Comparison of ENCODE assay signal across 9 mouse cellular contexts in genomic region chr16:11323324-11324051, GRCm38 (mm10). TPM values are rescaled to one million over a fixed set of nuclear protein-coding genes. Genes with fewer than 3 reads are reported as not detected.
A peak's percentile ranks its signal among the peaks of the same experiment; 100 is the strongest.
DNase-seq lines count a peak whose midpoint lies in the region; ATAC-seq and TF ChIP-seq lines count a peak whose summit lies in the region.
"Had no signal": no experiment of that assay in that cellular context is flagged by ENCODE, and none has a peak within 500 bp of the region (broad histone marks: within the 10 kb centered on the region; RNA-seq: fewer than 3 reads in every experiment).

No protein-coding gene starts in this region.

- DNase-seq in left cerebral cortex, adult 2 months (ENCODE audit: extremely low spot score in 1 of 2, low spot score in 2 of 2): peak in 1 of 2 experiments; percentile 17
- no peak for DNase-seq in left cerebral cortex, adult 9 months (ENCODE audit: low spot score in 2 of 2)
- DNase-seq in NIH3T3 (ENCODE audit: low read depth): peak; percentile 73
- no peak for DNase-seq in hindbrain, embryonic 10.5 days (ENCODE audit: low spot score)
- DNase-seq in left cerebral cortex, postnatal 25 days (ENCODE audit: low spot score in 2 of 2): peak; percentile 12 to 43
- DNase-seq in mesoderm, embryonic 11.5 days (ENCODE audit: low read depth, low spot score): peak; percentile 27
- DNase-seq in thymus, postnatal 14 days: peak; percentile 38

- H3K36me3 ChIP-seq in embryonic facial prominence, embryonic 13.5 days: no peaks in the 10 kb centered on the region
- no peaks in the 10 kb centered on the region for H3K36me3 ChIP-seq in hindbrain, embryonic 10.5 days

- H3K4me2 ChIP-seq in embryonic facial prominence, embryonic 13.5 days: peak overlapping the region; percentile 89

- intact Hi-C loops in left cerebral cortex, adult 2 months (cut with DNase I): loop anchor here (1.0 to 2.0 kb wide), 2 partner anchors 69 to 95 kb away; partner anchors contain the start of gene Gspt1
- intact Hi-C loops in left cerebral cortex, postnatal 25 days (cut with DNase I): loop anchor here (2.0 kb wide), 2 partner anchors 69 to 95 kb away; partner anchors contain the start of gene Gspt1

- H3K27me3 ChIP-seq in embryonic facial prominence, embryonic 13.5 days: no peaks in the 10 kb centered on the region
- H3K27me3 ChIP-seq in hindbrain, embryonic 10.5 days (ENCODE audit: insufficient read depth, poor library complexity, severe bottlenecking): no peaks in the 10 kb centered on the region

- H3K9ac ChIP-seq in embryonic facial prominence, embryonic 13.5 days: peak overlapping the region; percentile 88

- no peak for TF ChIP-seq CTCF in left cerebral cortex, adult 2 months (IDR thresholded peaks at IDR 0.05)

- WGBS in embryonic facial prominence, embryonic 13.5 days: 3% methylated on average over 17 of the region's 17 CpGs
- 3% methylated on average over 17 of the region's 17 CpGs for WGBS in hindbrain, embryonic 10.5 days

- no peaks in the 10 kb centered on the region for H3K9me3 ChIP-seq in embryonic facial prominence, embryonic 13.5 days
- no peaks in the 10 kb centered on the region for H3K9me3 ChIP-seq in hindbrain, embryonic 10.5 days

- peak overlapping the region; percentile 71 for H3K27ac ChIP-seq in left cerebral cortex, adult 2 months
- peak overlapping the region; percentile 86 for H3K27ac ChIP-seq in embryonic facial prominence, embryonic 13.5 days
- H3K27ac ChIP-seq in hindbrain, embryonic 10.5 days: peak overlapping the region; percentile 91

- peaks cover 14% of the 10 kb centered on the region for H3K4me1 ChIP-seq in embryonic facial prominence, embryonic 13.5 days
- peaks cover 18% of the 10 kb centered on the region for H3K4me1 ChIP-seq in hindbrain, embryonic 10.5 days (replicated peaks)

- no peak for ATAC-seq in embryonic facial prominence, embryonic 13.5 days (ENCODE audit: insufficient number of reproducible peaks, insufficient read depth, low FRiP score, low TSS enrichment, low read depth)

- peak overlapping the region; percentile 95 for H3K4me3 ChIP-seq in left cerebral cortex, adult 2 months
- H3K4me3 ChIP-seq in embryonic facial prominence, embryonic 13.5 days: peak overlapping the region; percentile 76
- peak overlapping the region; percentile 88 for H3K4me3 ChIP-seq in hindbrain, embryonic 10.5 days

RNA-seq across cellular contexts. Expression of gene Snx29, which starts 0.8 kb away (rescaled TPM):
- 10 to 100 TPM; 21.1 to 22.8 TPM for total RNA-seq in left cerebral cortex, adult 2 months (2021)
- 18.1 and 19.2 TPM in 2 replicates for polyA plus RNA-seq in embryonic facial prominence, embryonic 13.5 days (2015; fragmentation: Nextera tagmentation; extraction: Ambion mirVana)
- polyA plus RNA-seq in hindbrain, embryonic 10.5 days (2016; fragmentation: Nextera tagmentation; extraction: Ambion mirVana): 11.5 and 14.9 TPM in 2 replicates
- total RNA-seq in left cerebral cortex, postnatal 25 days (2021): 10 to 100 TPM; 19.4 to 24.4 TPM

RNA-seq across cellular contexts. Expression of gene Tnfrsf17, which starts 9.9 kb away (rescaled TPM):
- not detected for total RNA-seq in left cerebral cortex, adult 2 months (2021)
- polyA plus RNA-seq in embryonic facial prominence, embryonic 13.5 days (2015; fragmentation: Nextera tagmentation; extraction: Ambion mirVana): 0.35 TPM in 1 of 2 replicates, not detected in the other
- not detected in 2 replicates for polyA plus RNA-seq in hindbrain, embryonic 10.5 days (2016; fragmentation: Nextera tagmentation; extraction: Ambion mirVana)
- total RNA-seq in left cerebral cortex, postnatal 25 days (2021): not detected
- total RNA-seq: gastrocnemius, postnatal 4 days had no signal

Comparison
In these comparisons a context has a peak if more than half of its experiments do, and no peak if none do; other contexts are left out.
1. DNase-seq: peak in NIH3T3 (single experiment), left cerebral cortex, postnatal 25 days (2 of 2), mesoderm, embryonic 11.5 days (single experiment) and thymus, postnatal 14 days (single experiment); none in left cerebral cortex, adult 9 months (0 of 2) and hindbrain, embryonic 10.5 days (single experiment).
2. Peak in every context shown above with its lines, with median percentiles within 50 percentile points of each other: H3K27ac ChIP-seq and H3K4me3 ChIP-seq.